Mouse (Mus musculus) forebrain, embryonic 16.5 days (tissue): ENCODE results near the gene Alkbh7. TPM values are rescaled to one million over a fixed set of nuclear protein-coding genes. Genes with fewer than 3 reads are reported as not detected.

Experiments used
- ATAC-seq: fragments of 200-750 bp; cut with Nextera tagmentation; 2 replicates; pipeline ENCODE4 v1.8.0; 2017; ENCODE audit warnings: mild to moderate bottlenecking, moderate library complexity
- H3K27ac ChIP-seq: fragments of 300-500 bp; sonication (generic); 2 replicates; pipeline ENCODE4 v1.5.1; 2014; ENCODE audit warnings: low read length, control low read depth
- H3K27me3 ChIP-seq: fragments of 300-500 bp; sonication (generic); replicated peaks from 2 replicates; pipeline ENCODE4 v1.6.1; 2014; ENCODE audit warnings: low read length; ENCODE audit not compliant: control insufficient read depth, insufficient read depth
- H3K36me3 ChIP-seq: fragments of 300-500 bp; sonication (generic); 2 replicates; pipeline ENCODE4 v1.6.1; 2014; ENCODE audit not compliant: control insufficient read depth, insufficient read depth
- H3K4me1 ChIP-seq: fragments of 300-500 bp; sonication (generic); replicated peaks from 2 replicates; pipeline ENCODE4 v1.6.1; 2014; ENCODE audit warnings: low read length; ENCODE audit not compliant: control insufficient read depth, insufficient read depth
- H3K4me2 ChIP-seq: fragments of 300-500 bp; sonication (generic); 2 replicates; pipeline ENCODE4 v1.6.1; 2014; ENCODE audit warnings: mild to moderate bottlenecking, low read length, control low read depth
- H3K4me3 ChIP-seq: fragments of 300-500 bp; sonication (generic); replicated peaks from 2 replicates; pipeline ENCODE4 v1.5.1; 2014; ENCODE audit warnings: mild to moderate bottlenecking, low read length, control low read depth
- H3K9ac ChIP-seq: fragments of 300-500 bp; sonication (generic); replicated peaks from 2 replicates; pipeline ENCODE4 v1.6.1; 2014; ENCODE audit warnings: low read depth, low read length, control low read depth
- H3K9me3 ChIP-seq: fragments of 300-500 bp; sonication (generic); 2 replicates; pipeline ENCODE4 v1.6.1; 2016; ENCODE audit warnings: low read length; ENCODE audit not compliant: control insufficient read depth
- WGBS: fragments of 180-500 bp; shearing (Covaris S2); extraction: QIAGEN DNeasy Blood & Tissue Kit; methylation state at CpG from one replicate; pipeline ENCODE4 v1.1.7; 2014; 5-methylcytosine and 5-hydroxymethylcytosine counted together
- polyA plus RNA-seq: library from polyadenylated mRNA; unstranded; fragments of >200 nt; fragmentation: Nextera tagmentation; extraction: Ambion mirVana; gene quantifications from 2 replicates; pipeline ENCODE4 v1.2.1, GENCODE M21; 2015

The Alkbh7 gene
- polyA plus RNA-seq, 1 experiment from 2014 or later = 45.8 TPM

DNA sequence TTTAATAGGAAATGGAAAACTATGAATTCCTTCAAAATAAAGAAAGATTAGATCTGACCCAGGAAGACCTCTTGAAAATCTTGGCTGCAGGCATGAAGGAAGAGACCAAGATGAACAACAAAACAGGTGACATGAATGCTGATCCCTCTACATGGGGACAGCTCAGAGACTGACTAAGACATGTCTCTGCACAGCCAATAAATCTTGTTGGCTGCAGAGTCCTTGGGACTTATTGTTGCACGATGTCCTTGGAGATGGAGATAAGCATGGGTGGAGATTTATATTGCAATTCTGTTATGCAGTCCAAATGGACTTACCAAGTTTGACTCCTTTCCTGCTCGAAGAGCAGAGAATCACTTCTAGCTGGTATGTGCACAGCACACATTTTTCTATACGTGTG lies 27.8 kb upstream of the Alkbh7 start:
- 80% methylated on average over 3 of the region's 3 CpGs for WGBS
- ATAC-seq = no peak
- Histone ChIP-seq H3K36me3 (no peaks in the 10 kb centered on the region), H3K4me2 (no peak overlapping the region), H3K27me3 (0 out of 2 replicates have a peak, but pooled peaks cover 5% of the 10 kb centered on the region), H3K4me1 (no peaks in the 10 kb centered on the region), H3K9ac (no peak overlapping the region), H3K9me3 (no peaks in the 10 kb centered on the region), H3K27ac (no peak overlapping the region), H3K4me3 (no peak overlapping the region)

GRCm38 (mm10) chr17:56970081-56970480 lies 27.1 kb upstream of the Alkbh7 start:
- no peaks in the 10 kb centered on the region for H3K36me3 ChIP-seq
- H3K9me3 ChIP-seq = no peaks in the 10 kb centered on the region
- no peak overlapping the region for H3K27ac ChIP-seq
- H3K27me3 ChIP-seq = 0 out of 2 replicates have a peak, but pooled peaks cover 5% of the 10 kb centered on the region
- no peak overlapping the region for H3K4me2 ChIP-seq
- ATAC-seq = no peak
- 70% methylated on average over 5 of the region's 5 CpGs for WGBS
- H3K4me1 ChIP-seq = no peaks in the 10 kb centered on the region
- no peak overlapping the region for H3K4me3 ChIP-seq
- H3K9ac ChIP-seq = no peak overlapping the region

DNA sequence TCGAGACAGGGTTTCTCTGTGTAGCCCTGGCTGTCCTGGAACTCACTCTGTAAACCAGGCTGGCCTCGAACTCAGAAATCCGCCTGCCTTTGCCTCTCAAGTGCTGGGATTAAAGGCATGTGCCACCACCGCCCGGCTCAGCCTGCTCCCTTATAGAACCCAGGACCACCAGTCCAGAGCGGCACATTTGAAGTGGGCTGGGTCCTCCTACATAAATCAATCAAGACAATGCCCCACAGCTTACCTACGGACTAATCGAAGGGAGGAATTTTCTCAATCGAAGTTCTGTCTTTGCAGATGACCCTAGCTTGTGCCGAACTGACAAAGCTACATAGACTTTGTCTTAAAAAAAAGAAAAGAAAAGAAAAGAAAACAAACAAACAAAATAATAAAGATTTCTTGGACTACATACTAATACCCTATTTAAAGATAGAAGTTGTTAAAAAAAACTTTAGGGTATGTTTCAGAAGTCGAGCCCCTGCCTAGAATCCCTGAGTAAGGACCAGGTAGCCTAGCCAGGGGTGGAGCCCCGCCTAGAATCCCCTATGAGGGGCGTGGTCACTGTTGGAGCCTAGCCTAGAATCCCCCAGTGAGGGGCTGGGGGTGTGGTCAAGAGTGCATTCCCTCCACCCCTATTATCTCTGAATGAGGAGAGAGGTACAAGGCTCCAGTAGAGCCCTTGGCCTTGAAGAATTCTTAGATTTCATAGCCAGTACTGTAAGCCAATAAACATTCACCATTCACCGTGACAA lies 23.0 kb upstream of the Alkbh7 start:
- Histone ChIP-seq H3K9me3 (no peaks in the 10 kb centered on the region), H3K36me3 (no peaks in the 10 kb centered on the region), H3K4me2 (no peak overlapping the region), H3K4me3 (no peak overlapping the region), H3K4me1 (no peaks in the 10 kb centered on the region), H3K27me3 (0 out of 2 replicates have a peak, but pooled peaks cover 5% of the 10 kb centered on the region), H3K9ac (no peak overlapping the region), H3K27ac (no peak overlapping the region)
- ATAC-seq = no peak
- 68% methylated on average over 11 of the region's 14 CpGs for WGBS

DNA sequence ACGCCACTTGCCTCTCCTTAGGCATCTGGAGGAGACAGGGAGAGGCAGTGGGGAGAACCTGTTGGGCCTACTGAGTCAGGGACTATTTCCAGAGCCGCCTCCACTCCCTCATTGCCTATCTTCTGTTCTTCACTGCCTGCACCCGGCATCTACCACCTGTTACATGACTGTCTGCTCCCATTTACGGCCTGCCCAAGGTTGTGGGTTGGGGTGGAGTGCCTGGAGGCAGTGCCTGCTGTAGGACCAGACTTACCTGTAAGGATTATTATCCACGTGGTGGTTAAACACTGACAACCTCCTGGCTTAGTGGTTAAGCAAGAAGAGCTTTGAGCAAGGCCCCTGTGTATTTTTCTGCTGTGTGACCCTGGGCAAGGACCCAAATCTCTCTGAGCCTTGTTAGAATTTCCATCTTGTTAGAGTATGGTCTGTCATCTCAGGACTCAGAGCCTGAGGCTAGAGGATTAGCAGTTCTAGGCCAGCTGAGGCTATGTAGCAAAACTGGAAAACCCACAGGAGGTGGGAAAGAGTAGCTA lies 22.4 kb upstream of the Alkbh7 start:
- Histone ChIP-seq H3K36me3 (no peaks in the 10 kb centered on the region), H3K9ac (no peak overlapping the region), H3K4me2 (no peak overlapping the region), H3K9me3 (no peaks in the 10 kb centered on the region), H3K27ac (no peak overlapping the region), H3K4me1 (no peaks in the 10 kb centered on the region), H3K27me3 (0 out of 2 replicates have a peak, but pooled peaks cover 2% of the 10 kb centered on the region), H3K4me3 (no peak overlapping the region)
- no peak for ATAC-seq
- 77% methylated on average over 5 of the region's 5 CpGs for WGBS

DNA sequence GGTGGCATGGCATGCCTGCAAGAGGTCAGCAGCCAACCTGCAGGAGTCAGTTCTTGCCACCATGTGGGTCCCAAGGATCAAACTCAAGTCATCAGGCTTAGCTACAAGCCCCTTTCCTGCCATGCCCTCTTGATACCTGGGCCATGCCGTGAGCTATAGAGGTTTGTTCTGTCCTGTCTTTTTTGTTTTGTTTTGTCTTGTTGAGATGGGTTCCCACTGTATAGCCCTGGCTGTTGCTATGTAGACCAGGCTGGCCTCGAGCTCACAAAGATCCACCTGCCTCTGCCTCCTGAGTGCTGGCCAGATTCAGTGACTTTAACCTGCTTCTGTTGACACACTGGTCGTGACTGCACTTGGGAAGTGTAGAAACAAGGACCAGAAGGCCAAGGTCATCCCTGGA lies 21.7 kb upstream of the Alkbh7 start:
- no peaks in the 10 kb centered on the region for H3K36me3 ChIP-seq
- no peak overlapping the region for H3K9ac ChIP-seq
- no peaks in the 10 kb centered on the region for H3K27me3 ChIP-seq
- no peaks in the 10 kb centered on the region for H3K4me1 ChIP-seq
- ATAC-seq = no peak
- no peak overlapping the region for H3K27ac ChIP-seq
- no peaks in the 10 kb centered on the region for H3K9me3 ChIP-seq
- 71% methylated on average over 3 of the region's 3 CpGs for WGBS
- no peak overlapping the region for H3K4me2 ChIP-seq
- H3K4me3 ChIP-seq = no peak overlapping the region

GRCm38 (mm10) chr17:56976531-56977390 lies 20.4 kb upstream of the Alkbh7 start:
- WGBS = 72% methylated on average over 8 of the region's 8 CpGs
- Histone ChIP-seq H3K4me1 (no peaks in the 10 kb centered on the region), H3K36me3 (no peaks in the 10 kb centered on the region), H3K9me3 (no peaks in the 10 kb centered on the region), H3K4me2 (no peak overlapping the region), H3K27ac (no peak overlapping the region), H3K27me3 (no peaks in the 10 kb centered on the region), H3K9ac (no peak overlapping the region), H3K4me3 (no peak overlapping the region)
- no peak for ATAC-seq

- Histone ChIP-seq H3K4me3 (no peak overlapping the region), H3K36me3 (no peaks in the 10 kb centered on the region), H3K4me1 (no peaks in the 10 kb centered on the region), H3K27me3 (no peaks in the 10 kb centered on the region), H3K9me3 (no peaks in the 10 kb centered on the region), H3K9ac (no peak overlapping the region), H3K4me2 (no peak overlapping the region), H3K27ac (no peak overlapping the region)
- no peak for ATAC-seq
- 48% methylated on average over 5 of the region's 8 CpGs for WGBS
Measured at GRCm38 (mm10) chr17:56979524-56979923, 17.6 kb upstream of the Alkbh7 start.

GRCm38 (mm10) chr17:56981049-56981448 lies 16.1 kb upstream of the Alkbh7 start:
- Histone ChIP-seq H3K27me3 (no peaks in the 10 kb centered on the region), H3K9ac (no peak overlapping the region), H3K4me3 (no peak overlapping the region), H3K27ac (no peak overlapping the region), H3K9me3 (no peaks in the 10 kb centered on the region), H3K4me2 (no peak overlapping the region), H3K36me3 (no peaks in the 10 kb centered on the region), H3K4me1 (no peaks in the 10 kb centered on the region)
- 86% methylated on average over 7 of the region's 7 CpGs for WGBS
- ATAC-seq = no peak

DNA sequence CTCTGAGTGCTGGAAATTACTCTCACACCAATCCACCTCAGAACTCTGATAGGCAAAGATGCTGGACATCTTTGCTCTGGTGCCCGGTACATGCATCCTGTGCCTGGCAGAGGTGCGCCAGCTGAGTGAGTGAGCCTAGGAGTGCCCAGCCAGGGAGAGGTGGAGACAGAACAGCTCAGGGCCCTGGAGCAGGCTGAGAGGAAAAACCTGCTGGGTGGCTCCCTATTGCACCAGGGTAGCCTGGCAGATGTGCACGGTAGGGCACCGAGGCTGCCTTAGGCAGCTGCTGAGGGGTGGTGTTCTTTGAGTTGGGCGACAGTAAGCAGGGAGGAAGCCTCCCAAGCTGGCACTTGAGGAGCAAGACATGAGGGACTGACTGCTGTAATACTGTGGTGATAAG lies 15.1 kb upstream of the Alkbh7 start, which contains the start of gene Acer1:
TSS of gene Acer1 (minus strand) at position 114 of the 400 bp plus-strand sequence.
- 78% methylated on average over 5 of the region's 5 CpGs for WGBS
- no peaks in the 10 kb centered on the region for H3K27me3 ChIP-seq
- no peaks in the 10 kb centered on the region for H3K9me3 ChIP-seq
- no peak within 1 kb of the TSS for H3K27ac ChIP-seq
- H3K4me2 ChIP-seq = no peak within 1 kb of the TSS
- no peak within 1 kb of the TSS for H3K4me3 ChIP-seq
- H3K9ac ChIP-seq = no peak within 1 kb of the TSS
- H3K36me3 ChIP-seq = no peaks in the 10 kb centered on the region
- ATAC-seq = no peak
- H3K4me1 ChIP-seq = no peaks in the 10 kb centered on the region
